Mouse (Mus musculus): ENCODE measurements around the gene Vkorc1.
A peak's percentile ranks its signal among the peaks of the same experiment; 100 is the strongest.

The Vkorc1 gene

GRCm38 (mm10) chr7:127875627-127876001 is 19.8 kb downstream of the Vkorc1 start:
- peak; percentile 99 to 100 for DNase-seq

GRCm38 (mm10) chr7:127874812-127875626 is 20.4 kb downstream of the Vkorc1 start:
- DNase-seq: no peak

- no peak for DNase-seq
Observed at GRCm38 (mm10) chr7:127870136-127870821, 25.1 kb downstream of the Vkorc1 start.

- no peak for DNase-seq
Observed at GRCm38 (mm10) chr7:127869149-127869810, 26.1 kb downstream of the Vkorc1 start.

- no peak for DNase-seq
Observed at GRCm38 (mm10) chr7:127867641-127868040, 27.8 kb downstream of the Vkorc1 start.

- DNase-seq: no peak
Observed at GRCm38 (mm10) chr7:127866434-127866833, 29.0 kb downstream of the Vkorc1 start.

- DNase-seq: no peak
Observed at GRCm38 (mm10) chr7:127858258-127858657, 37.2 kb downstream of the Vkorc1 start.

- DNase-seq: no peak
Observed at GRCm38 (mm10) chr7:127850906-127851305, 44.5 kb downstream of the Vkorc1 start.

GRCm38 (mm10) chr7:127849973-127850875 is 45.2 kb downstream of the Vkorc1 start:
- DNase-seq: no peak
